Mouse (Mus musculus): ENCODE measurements around the gene Smim14. TPM values are rescaled to one million over a fixed set of nuclear protein-coding genes. Genes with fewer than 3 reads are reported as not detected.

The Smim14 gene
- total and polyA plus RNA-seq, 2 experiments from 2014 or later: 204 to 238 TPM

GRCm38 (mm10) chr5:65534496-65534895 lies 2.5 kb downstream of the Smim14 start:
- H3K27ac ChIP-seq (ENCODE audit: low read depth, low read length): no peak overlapping the region
- DNase-seq (ENCODE audit: low spot score): no peak

DNA sequence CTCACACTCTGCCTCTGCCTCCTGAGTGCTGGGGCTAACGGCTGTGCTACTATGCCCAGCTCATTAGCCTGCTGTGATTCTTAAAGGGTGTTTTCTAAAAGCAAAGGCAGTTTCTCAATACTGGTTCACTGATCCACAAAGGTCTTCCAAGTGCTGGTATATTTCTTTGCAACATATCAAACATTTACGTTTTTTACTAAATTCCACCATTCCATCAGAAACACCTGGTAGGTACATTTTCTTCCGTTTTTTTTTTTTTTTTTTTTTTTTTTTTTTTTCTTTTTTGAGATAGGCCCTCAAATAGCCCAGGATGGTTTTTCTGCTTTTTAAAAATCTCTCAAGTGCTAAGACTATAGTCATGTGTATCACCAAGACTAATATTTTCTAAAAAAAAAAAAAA lies 5.7 kb downstream of the Smim14 start:
- H3K9ac ChIP-seq (replicated peaks; ENCODE audit: low read length, poor library complexity, severe bottlenecking): no peak overlapping the region
- DNase-seq (ENCODE audit: low spot score) (no peak), ATAC-seq (ENCODE audit: low FRiP score) (no peak)
- 79% methylated on average over 3 of the region's 3 CpGs for WGBS
- no peak overlapping the region for H3K4me2 ChIP-seq (ENCODE audit: low read depth, low read length, poor library complexity, severe bottlenecking)
- H3K27ac ChIP-seq (ENCODE audit: low read depth, low read length): no peak overlapping the region
- no peaks in the 10 kb centered on the region for H3K27me3 ChIP-seq (ENCODE audit: insufficient read depth, low read length)
- no peak overlapping the region for H3K4me3 ChIP-seq (ENCODE audit: low read depth, low read length)
- no peaks in the 10 kb centered on the region for H3K9me3 ChIP-seq (ENCODE audit: low read length)
- TF ChIP-seq CTCF (IDR thresholded peaks at IDR 0.05): no peak
- no peaks in the 10 kb centered on the region for H3K4me1 ChIP-seq (ENCODE audit: insufficient read depth, low read length)
- no peaks in the 10 kb centered on the region for H3K36me3 ChIP-seq (ENCODE audit: insufficient read depth, low read length)

More at GRCm38 (mm10) chr5:65534496-65534895, 2.5 kb downstream of the Smim14 start:
- Histone ChIP-seq H3K4me3 (ENCODE audit: low read depth, low read length) (no peak overlapping the region), H3K27me3 (ENCODE audit: insufficient read depth, low read length) (no peaks in the 10 kb centered on the region), H3K9ac (replicated peaks; ENCODE audit: low read length, poor library complexity, severe bottlenecking) (no peak overlapping the region), H3K4me2 (ENCODE audit: low read depth, low read length, poor library complexity, severe bottlenecking) (no peak overlapping the region), H3K9me3 (ENCODE audit: low read length) (no peaks in the 10 kb centered on the region), H3K4me1 (ENCODE audit: insufficient read depth, low read length) (peaks cover 3% of the 10 kb centered on the region), H3K36me3 (ENCODE audit: insufficient read depth, low read length) (no peaks in the 10 kb centered on the region)
- WGBS: 64% methylated on average over 4 of the region's 4 CpGs
- no peak for ATAC-seq (ENCODE audit: low FRiP score)
- TF ChIP-seq CTCF (IDR thresholded peaks at IDR 0.05): no peak

DNA sequence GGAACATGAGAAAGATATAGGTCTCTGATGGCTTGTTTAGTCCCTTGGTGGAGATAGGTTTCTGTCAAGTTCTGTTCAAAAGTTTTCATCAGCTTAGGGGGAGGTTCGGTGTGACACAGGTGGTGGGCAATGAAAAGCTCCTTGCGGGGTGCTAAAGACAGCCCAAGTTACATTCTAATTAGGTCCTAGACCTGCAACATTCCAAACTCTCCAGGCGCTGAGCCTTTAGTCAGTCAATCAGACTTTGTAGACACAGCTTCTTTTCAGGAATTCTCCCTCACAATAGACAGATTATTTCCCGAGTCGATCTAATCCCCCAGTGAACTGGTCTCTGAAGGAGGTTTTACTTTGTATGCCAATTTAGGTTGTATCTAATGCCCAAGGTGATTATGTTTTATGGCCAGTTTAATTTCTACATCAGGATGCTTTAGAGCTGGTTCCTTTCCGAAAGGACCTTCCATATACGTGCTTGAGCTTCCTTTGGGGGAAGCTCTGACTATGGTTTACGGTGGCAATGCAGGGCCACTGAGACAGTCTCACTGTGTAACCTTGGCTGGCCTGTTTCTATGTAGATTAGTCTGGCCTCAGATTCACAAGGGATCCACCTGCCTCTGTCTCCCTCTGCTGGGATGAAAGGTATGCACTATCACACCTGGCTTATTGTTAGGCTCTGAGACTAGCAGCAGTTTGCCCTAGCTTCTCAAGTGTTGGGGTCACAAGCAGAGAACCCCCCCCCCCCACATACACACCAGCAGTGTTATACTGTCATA lies 11.1 kb downstream of the Smim14 start:
- no peak for DNase-seq (ENCODE audit: low spot score)
- H3K4me1 ChIP-seq (ENCODE audit: insufficient read depth, low read length): no peaks in the 10 kb centered on the region
- H3K4me3 ChIP-seq (ENCODE audit: low read depth, low read length): no peak overlapping the region
- no peak overlapping the region for H3K4me2 ChIP-seq (ENCODE audit: low read depth, low read length, poor library complexity, severe bottlenecking)
- TF ChIP-seq CTCF (IDR thresholded peaks at IDR 0.05): peak; percentile 56
- no peaks in the 10 kb centered on the region for H3K36me3 ChIP-seq (ENCODE audit: insufficient read depth, low read length)
- no peak overlapping the region for H3K27ac ChIP-seq (ENCODE audit: low read depth, low read length)
- no peak overlapping the region for H3K9ac ChIP-seq (replicated peaks; ENCODE audit: low read length, poor library complexity, severe bottlenecking)
- H3K27me3 ChIP-seq (ENCODE audit: insufficient read depth, low read length): no peaks in the 10 kb centered on the region
- 5% methylated on average over 8 of the region's 8 CpGs for WGBS
- no peaks in the 10 kb centered on the region for H3K9me3 ChIP-seq (ENCODE audit: low read length)
- ATAC-seq (ENCODE audit: low FRiP score): no peak

DNA sequence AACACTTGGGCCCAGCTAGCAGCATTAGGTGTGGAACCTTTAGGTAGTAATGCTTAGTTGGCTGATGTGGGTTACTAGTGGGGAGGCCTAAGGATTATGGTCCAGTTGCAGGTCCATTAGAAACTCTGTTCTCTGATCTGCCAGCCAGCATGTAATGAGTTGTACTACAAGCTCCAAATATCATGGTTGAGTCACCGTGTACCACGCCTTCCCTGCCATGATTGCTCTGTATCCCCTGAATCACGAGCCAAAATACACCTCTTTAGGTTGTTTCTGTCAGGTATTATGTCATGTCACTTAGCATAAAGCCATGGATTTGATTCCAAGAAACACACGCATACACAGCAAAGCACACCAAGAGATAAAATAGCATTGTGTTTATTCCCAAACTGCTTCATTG lies 12.2 kb downstream of the Smim14 start:
- Histone ChIP-seq H3K4me2 (ENCODE audit: low read depth, low read length, poor library complexity, severe bottlenecking) (no peak overlapping the region), H3K9me3 (ENCODE audit: low read length) (no peaks in the 10 kb centered on the region), H3K4me3 (ENCODE audit: low read depth, low read length) (no peak overlapping the region), H3K4me1 (ENCODE audit: insufficient read depth, low read length) (no peaks in the 10 kb centered on the region), H3K36me3 (ENCODE audit: insufficient read depth, low read length) (no peaks in the 10 kb centered on the region), H3K9ac (replicated peaks; ENCODE audit: low read length, poor library complexity, severe bottlenecking) (no peak overlapping the region), H3K27ac (ENCODE audit: low read depth, low read length) (no peak overlapping the region; the same call in 1 of the 2 replicates), H3K27me3 (ENCODE audit: insufficient read depth, low read length) (no peaks in the 10 kb centered on the region)
- 64% methylated on average over 4 of the region's 4 CpGs for WGBS
- TF ChIP-seq CTCF (IDR thresholded peaks at IDR 0.05): no peak
- ATAC-seq (ENCODE audit: low FRiP score) (no peak), DNase-seq (ENCODE audit: low spot score) (no peak)

DNA sequence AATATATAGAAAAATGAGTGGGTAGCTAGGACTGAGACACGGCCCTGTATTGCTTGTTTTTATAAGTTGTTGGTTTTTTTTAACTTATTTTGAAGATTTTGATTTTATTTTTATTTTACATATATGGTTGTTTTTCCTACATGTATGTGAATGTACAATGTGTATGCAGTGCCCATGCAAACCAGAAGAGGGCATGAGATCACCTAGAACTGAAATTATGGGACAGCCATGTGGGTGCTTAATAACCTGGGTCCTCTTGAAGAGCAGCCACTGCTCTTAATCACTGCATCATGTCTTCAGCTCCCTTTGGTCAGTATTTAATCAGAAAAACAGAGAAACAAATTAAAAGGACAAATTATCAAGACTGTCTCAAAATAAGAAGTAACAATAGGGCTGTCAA lies 15.2 kb downstream of the Smim14 start:
- H3K4me2 ChIP-seq (ENCODE audit: low read depth, low read length, poor library complexity, severe bottlenecking): no peak overlapping the region
- no peak overlapping the region for H3K4me3 ChIP-seq (ENCODE audit: low read depth, low read length)
- H3K9ac ChIP-seq (replicated peaks; ENCODE audit: low read length, poor library complexity, severe bottlenecking): no peak overlapping the region
- H3K27ac ChIP-seq (ENCODE audit: low read depth, low read length): no peak overlapping the region
- H3K4me1 ChIP-seq (ENCODE audit: insufficient read depth, low read length): no peaks in the 10 kb centered on the region
- no peaks in the 10 kb centered on the region for H3K36me3 ChIP-seq (ENCODE audit: insufficient read depth, low read length)
- peak; percentile 23 for DNase-seq (ENCODE audit: low spot score)
- peak; percentile 68 for TF ChIP-seq CTCF (IDR thresholded peaks at IDR 0.05)
- H3K27me3 ChIP-seq (ENCODE audit: insufficient read depth, low read length): no peaks in the 10 kb centered on the region
- no peaks in the 10 kb centered on the region for H3K9me3 ChIP-seq (ENCODE audit: low read length)
- WGBS: 84% methylated on average over 1 of the region's 1 CpGs
- no peak for ATAC-seq (ENCODE audit: low FRiP score)

DNA sequence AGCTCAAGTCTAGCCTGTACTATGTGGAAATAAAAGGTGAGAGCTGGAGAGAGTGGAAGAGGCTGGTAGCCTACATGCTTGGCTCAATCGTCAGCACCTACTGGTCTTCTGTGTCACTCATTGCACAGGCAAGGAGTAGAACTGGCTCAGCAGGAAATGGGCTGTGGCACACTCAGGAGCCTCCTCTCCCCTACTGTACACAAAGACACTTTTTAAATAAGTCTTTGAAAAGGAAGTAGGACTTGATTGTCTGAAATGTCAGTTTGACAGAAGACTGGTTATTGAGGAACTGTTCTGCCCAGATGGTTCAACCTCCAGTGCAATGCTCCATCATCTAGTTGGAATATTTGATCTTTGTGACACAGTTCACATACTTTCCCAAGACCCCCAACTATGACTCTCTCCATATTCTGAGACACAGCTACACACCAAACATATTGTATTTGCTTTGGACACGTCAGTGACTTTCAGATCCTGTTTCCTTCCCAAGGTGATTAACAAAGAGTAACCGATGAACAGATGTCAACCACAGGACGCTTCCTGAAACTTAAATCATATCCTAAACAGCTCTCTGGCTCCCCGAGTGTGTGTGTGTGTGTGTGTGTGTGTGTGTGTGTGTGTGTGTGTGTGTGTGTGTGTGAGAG lies 22.2 kb downstream of the Smim14 start:
- H3K36me3 ChIP-seq (ENCODE audit: insufficient read depth, low read length): no peaks in the 10 kb centered on the region
- 61% methylated on average over 5 of the region's 5 CpGs for WGBS
- H3K4me2 ChIP-seq (ENCODE audit: low read depth, low read length, poor library complexity, severe bottlenecking): no peak overlapping the region
- no peak for ATAC-seq (ENCODE audit: low FRiP score)
- no peak overlapping the region for H3K27ac ChIP-seq (ENCODE audit: low read depth, low read length)
- H3K9me3 ChIP-seq (ENCODE audit: low read length): no peaks in the 10 kb centered on the region
- no peaks in the 10 kb centered on the region for H3K27me3 ChIP-seq (ENCODE audit: insufficient read depth, low read length)
- TF ChIP-seq CTCF (IDR thresholded peaks at IDR 0.05): no peak
- H3K4me1 ChIP-seq (ENCODE audit: insufficient read depth, low read length): no peaks in the 10 kb centered on the region
- H3K4me3 ChIP-seq (ENCODE audit: low read depth, low read length): no peak overlapping the region
- H3K9ac ChIP-seq (replicated peaks; ENCODE audit: low read length, poor library complexity, severe bottlenecking): no peak overlapping the region
- no peak for DNase-seq (ENCODE audit: low spot score)

Measured in midbrain, postnatal 0 days (tissue).